In the genomic region with DNA sequence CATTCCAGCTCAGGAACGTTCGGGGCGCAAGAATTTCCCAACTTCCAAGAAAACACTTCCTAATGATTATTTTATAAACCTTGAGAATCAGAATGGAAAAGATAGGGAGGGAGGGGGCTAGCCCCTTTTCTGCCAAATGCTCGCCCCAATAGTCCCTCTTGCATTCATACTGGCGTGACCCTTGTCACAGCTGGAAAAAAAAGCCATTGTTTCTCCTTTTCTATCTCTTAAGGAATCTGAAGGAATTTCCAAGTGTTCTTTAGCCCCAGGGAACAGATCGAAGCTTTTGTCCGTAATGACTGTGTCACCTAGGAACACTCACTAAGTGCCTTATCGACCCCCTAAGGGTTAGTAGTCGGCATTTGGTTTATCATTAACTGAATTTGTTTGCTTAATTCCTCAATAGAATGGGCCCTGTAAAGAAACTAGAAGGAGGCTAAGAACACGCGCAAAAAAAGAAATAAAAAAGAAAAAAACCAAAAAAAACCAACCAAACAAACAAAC, we compare ENCODE assay signal across 8 mouse cellular contexts. TPM values are rescaled to one million over a fixed set of nuclear protein-coding genes. Genes with fewer than 3 reads are reported as not detected.
DNase-seq lines count a peak whose midpoint lies in the region; ATAC-seq and TF ChIP-seq lines count a peak whose summit lies in the region.

No protein-coding gene starts in this region.

- peak; percentile 36 for ATAC-seq in forebrain, embryonic 13.5 days
- ATAC-seq in liver, embryonic 15.5 days (ENCODE audit: insufficient read depth) = no peak

- in situ Hi-C loops in CH12.LX (cut with MboI; ENCODE audit: low pct_ligation_motif_present, low pct_unique_long_range_greater_than_20kb, low sequenced_read_pairs) = no loop called here

- no peaks in the 10 kb centered on the region for H3K9me3 ChIP-seq in heart, embryonic 10.5 days
- H3K9me3 ChIP-seq in CH12.LX (replicated peaks; ENCODE audit: low read length) = no peaks in the 10 kb centered on the region
- H3K9me3 ChIP-seq in forebrain, embryonic 13.5 days (replicated peaks) = no peaks in the 10 kb centered on the region
- no peaks in the 10 kb centered on the region for H3K9me3 ChIP-seq in liver, embryonic 15.5 days (replicated peaks)

- no peak for TF ChIP-seq EP300 in CH12.LX (IDR thresholded peaks at IDR 0.05; ENCODE audit: low read length)

- DNase-seq in heart, embryonic 10.5 days (ENCODE audit: low spot score) = no peak
- no peak for DNase-seq in heart, adult 8-10 months (ENCODE audit: low spot score)
- no peak for DNase-seq in CH12.LX (ENCODE audit: extremely low read depth)
- no peak for DNase-seq in yolk sac, embryonic 10.5 days (ENCODE audit: low spot score)
- DNase-seq in adrenal gland, adult 8-10 months = no peak
- no peak for DNase-seq in urinary bladder, postnatal 4 days (ENCODE audit: low spot score in 2 of 2)

- no peak for TF ChIP-seq RAD21 in CH12.LX (IDR thresholded peaks at IDR 0.05; ENCODE audit: low read depth, low read length)

- peak overlapping the region; percentile 61 for H3K4me3 ChIP-seq in heart, embryonic 10.5 days
- H3K4me3 ChIP-seq in CH12.LX (replicated peaks in 1 of 3; ENCODE audit: low read depth in 2 of 3, low read length in 2 of 3, poor library complexity in 1 of 3) = peak overlapping the region in 1 of 3 experiments; percentile 45
- H3K4me3 ChIP-seq in forebrain, embryonic 13.5 days = peak overlapping the region; percentile 50
- peak overlapping the region; percentile 50 for H3K4me3 ChIP-seq in liver, embryonic 15.5 days (replicated peaks)

- no peaks in the 10 kb centered on the region for H3K27me3 ChIP-seq in heart, embryonic 10.5 days (ENCODE audit: insufficient read depth, poor library complexity, severe bottlenecking)
- H3K27me3 ChIP-seq in CH12.LX (replicated peaks) = peaks cover 41% of the 10 kb centered on the region
- H3K27me3 ChIP-seq in forebrain, embryonic 13.5 days = no peaks in the 10 kb centered on the region
- H3K27me3 ChIP-seq in liver, embryonic 15.5 days = peaks cover 20% of the 10 kb centered on the region

- no peaks in the 10 kb centered on the region for H3K4me1 ChIP-seq in heart, embryonic 10.5 days
- H3K4me1 ChIP-seq in CH12.LX (ENCODE audit: control insufficient read depth in 1 of 2, insufficient read depth in 2 of 2) = no peaks in the 10 kb centered on the region
- H3K4me1 ChIP-seq in forebrain, embryonic 13.5 days = peaks cover 7% of the 10 kb centered on the region
- H3K4me1 ChIP-seq in liver, embryonic 15.5 days (replicated peaks) = peaks cover 9% of the 10 kb centered on the region; the same call in 1 of the 2 replicates

- H3K4me2 ChIP-seq in CH12.LX (ENCODE audit: insufficient read depth, low read depth, poor library complexity, severe bottlenecking) = peak overlapping the region; percentile 87
- H3K4me2 ChIP-seq in forebrain, embryonic 13.5 days = peak overlapping the region; percentile 59
- peak overlapping the region; percentile 73 for H3K4me2 ChIP-seq in liver, embryonic 15.5 days

- no peak for TF ChIP-seq CTCF in CH12.LX (conservative IDR thresholded peaks at IDR 0.05 in 1 of 2, IDR thresholded peaks at IDR 0.05 in 1 of 2; ENCODE audit: low read depth in 2 of 2, low read length in 2 of 2)

- dilution Hi-C loops in CH12.LX (cut with MboI; ENCODE audit: extremely low pct_ligation_motif_present, extremely low pct_unique_long_range_greater_than_20kb, low sequenced_read_pairs) = no loop called here

- TF ChIP-seq POLR2A in CH12.LX (IDR thresholded peaks at IDR 0.05; ENCODE audit: low read depth, low read length) = no peak

- H3K27ac ChIP-seq in heart, embryonic 10.5 days = peak overlapping the region; percentile 56; the same call in 1 of the 2 replicates
- H3K27ac ChIP-seq in CH12.LX (ENCODE audit: insufficient read depth, low read depth) = no peak overlapping the region
- H3K27ac ChIP-seq in forebrain, embryonic 13.5 days = no peak overlapping the region
- H3K27ac ChIP-seq in liver, embryonic 15.5 days (replicated peaks) = no peak overlapping the region

- WGBS in heart, embryonic 10.5 days = 16% methylated on average over 11 of the region's 11 CpGs
- 16% methylated on average over 11 of the region's 11 CpGs for WGBS in forebrain, embryonic 13.5 days
- WGBS in liver, embryonic 15.5 days (ENCODE audit: insufficient replicate concordance) = 17% methylated on average over 11 of the region's 11 CpGs

- H3K36me3 ChIP-seq in heart, embryonic 10.5 days = no peaks in the 10 kb centered on the region
- no peaks in the 10 kb centered on the region for H3K36me3 ChIP-seq in CH12.LX (replicated peaks in 1 of 2; ENCODE audit: control insufficient read depth in 1 of 2, insufficient read depth in 1 of 2, low read length in 1 of 2)
- 0 out of 2 replicates have a peak, but pooled peaks cover 3% of the 10 kb centered on the region for H3K36me3 ChIP-seq in forebrain, embryonic 13.5 days (ENCODE audit: poor library complexity, severe bottlenecking)
- no peaks in the 10 kb centered on the region for H3K36me3 ChIP-seq in liver, embryonic 15.5 days (replicated peaks)

- no peaks in the 10 kb centered on the region for H3K79me2 ChIP-seq in CH12.LX (replicated peaks; ENCODE audit: control insufficient read depth, extremely low read depth, insufficient read depth, poor library complexity, severe bottlenecking)

- peak overlapping the region; percentile 39; the same call in 1 of the 2 replicates for H3K9ac ChIP-seq in CH12.LX (ENCODE audit: insufficient read depth, low read depth)
- H3K9ac ChIP-seq in forebrain, embryonic 13.5 days = peak overlapping the region; percentile 50
- no peak overlapping the region for H3K9ac ChIP-seq in liver, embryonic 15.5 days

TF ChIP-seq in CH12.LX, 34 proteins besides CTCF, POLR2A, EP300 and RAD21:
- TF ChIP-seq MAZ (IDR thresholded peaks at IDR 0.05; ENCODE audit: low read depth, low read length) (no peak), SMC3 (IDR thresholded peaks at IDR 0.05; ENCODE audit: low read depth, low read length) (no peak), IRF4 (IDR thresholded peaks at IDR 0.05; ENCODE audit: low read depth, low read length) (no peak), KAT2A (IDR thresholded peaks at IDR 0.05; ENCODE audit: insufficient replicate concordance, low read length) (no peak), NELFE (IDR thresholded peaks at IDR 0.05; ENCODE audit: low read depth, low read length) (no peak), MAFK (IDR thresholded peaks at IDR 0.05; ENCODE audit: insufficient replicate concordance, low read length) (no peak), SIN3A (IDR thresholded peaks at IDR 0.05; ENCODE audit: low read length) (no peak), TCF12 (IDR thresholded peaks at IDR 0.05; ENCODE audit: low read depth, low read length) (no peak), CHD1 (IDR thresholded peaks at IDR 0.05; ENCODE audit: low read depth, low read length) (no peak), ZMIZ1 (IDR thresholded peaks at IDR 0.05; ENCODE audit: low read depth, low read length) (no peak), USF1 (IDR thresholded peaks at IDR 0.05; ENCODE audit: low read depth, low read length) (no peak), MAX (IDR thresholded peaks at IDR 0.05; ENCODE audit: low read length) (no peak), TBP (conservative IDR thresholded peaks at IDR 0.05; ENCODE audit: low read depth, low read length) (no peak), ZC3H11A (IDR thresholded peaks at IDR 0.05; ENCODE audit: low read depth, low read length) (no peak), MEF2A (IDR thresholded peaks at IDR 0.05; ENCODE audit: borderline replicate concordance, low read depth, low read length) (no peak)

RNA-seq across cellular contexts. Expression of a gene that starts 0.4 kb away (rescaled TPM):
- 4.6 and 5.5 TPM in 2 replicates for polyA plus RNA-seq in heart, embryonic 10.5 days (2016; fragmentation: Nextera tagmentation; extraction: Ambion mirVana)
- total RNA-seq in heart, adult 8-10 months (2022) = 1 to 10 TPM; 2.1 to 3.9 (median 2.9) TPM
- total RNA-seq in CH12.LX (2012; rRNA removed) (0.08 and 0.64 TPM in 2 replicates), CH12.LX (2014; rRNA removed) (not detected in 2 replicates)
- not detected in 2 replicates for polyA plus RNA-seq in CH12.LX (2012; ENCODE audit: insufficient read length, low read depth)
- polyA plus RNA-seq in forebrain, embryonic 13.5 days (2015; fragmentation: Nextera tagmentation; extraction: Ambion mirVana) = 29.1 and 32.3 TPM in 2 replicates
- 0.83 and 1.1 TPM in 2 replicates for polyA plus RNA-seq in liver, embryonic 15.5 days (2015; fragmentation: Nextera tagmentation; extraction: Ambion mirVana)
- total RNA-seq in adrenal gland, adult 8-10 months (2022) = 10 to 100 TPM in 2 of 4 experiments, 1 to 10 TPM in 2; 7.4 to 16.0 (median 12.3) TPM

RNA-seq across cellular contexts. Expression of a gene that starts 13.4 kb away (rescaled TPM):
- 29.6 and 30.1 TPM in 2 replicates for polyA plus RNA-seq in heart, embryonic 10.5 days (2016; fragmentation: Nextera tagmentation; extraction: Ambion mirVana)
- 10 to 100 TPM; 14.5 to 21.8 (median 17.8) TPM for total RNA-seq in heart, adult 8-10 months (2022)
- 64.3 and 71.0 TPM in 2 replicates for total RNA-seq in CH12.LX (2012; rRNA removed)
- 44.0 and 46.4 TPM in 2 replicates for total RNA-seq in CH12.LX (2014; rRNA removed)
- polyA plus RNA-seq in CH12.LX (2012; ENCODE audit: insufficient read length, low read depth) = 66.6 and 70.9 TPM in 2 replicates
- polyA plus RNA-seq in forebrain, embryonic 13.5 days (2015; fragmentation: Nextera tagmentation; extraction: Ambion mirVana) = 21.2 and 21.5 TPM in 2 replicates
- polyA plus RNA-seq in liver, embryonic 15.5 days (2015; fragmentation: Nextera tagmentation; extraction: Ambion mirVana) = 81.1 and 91.0 TPM in 2 replicates
- total RNA-seq in adrenal gland, adult 8-10 months (2022) = 10 to 100 TPM; 43.7 to 68.7 (median 57.6) TPM

RNA-seq across cellular contexts. Expression of a gene that starts 30.8 kb away (rescaled TPM):
- polyA plus RNA-seq in heart, embryonic 10.5 days (2016; fragmentation: Nextera tagmentation; extraction: Ambion mirVana) = 10.3 and 11.9 TPM in 2 replicates
- 1 to 10 TPM; 3.1 to 5.5 (median 4.4) TPM for total RNA-seq in heart, adult 8-10 months (2022)
- 6.0 and 6.3 TPM in 2 replicates for total RNA-seq in CH12.LX (2012; rRNA removed)
- 2.3 and 2.4 TPM in 2 replicates for total RNA-seq in CH12.LX (2014; rRNA removed)
- 10.2 and 10.4 TPM in 2 replicates for polyA plus RNA-seq in CH12.LX (2012; ENCODE audit: insufficient read length, low read depth)
- polyA plus RNA-seq in forebrain, embryonic 13.5 days (2015; fragmentation: Nextera tagmentation; extraction: Ambion mirVana) = 14.2 and 15.7 TPM in 2 replicates
- 4.9 and 5.5 TPM in 2 replicates for polyA plus RNA-seq in liver, embryonic 15.5 days (2015; fragmentation: Nextera tagmentation; extraction: Ambion mirVana)
- total RNA-seq in adrenal gland, adult 8-10 months (2022) = 10 to 100 TPM in 2 of 4 experiments, 1 to 10 TPM in 2; 9.0 to 10.1 (median 10.0) TPM

RNA-seq across cellular contexts. Expression of a gene that starts 45.5 kb away (rescaled TPM):
- 30.3 and 40.3 TPM in 2 replicates for polyA plus RNA-seq in heart, embryonic 10.5 days (2016; fragmentation: Nextera tagmentation; extraction: Ambion mirVana)
- total RNA-seq in heart, adult 8-10 months (2022) = 10 to 100 TPM in 3 of 4 experiments, 1 to 10 TPM in 1; 9.8 to 12.3 (median 11.2) TPM
- total RNA-seq in CH12.LX (2012; rRNA removed) (17.0 and 20.1 TPM in 2 replicates), CH12.LX (2014; rRNA removed) (17.7 and 22.3 TPM in 2 replicates)
- polyA plus RNA-seq in CH12.LX (2012; ENCODE audit: insufficient read length, low read depth) = 29.1 and 31.6 TPM in 2 replicates
- polyA plus RNA-seq in forebrain, embryonic 13.5 days (2015; fragmentation: Nextera tagmentation; extraction: Ambion mirVana) = 51.3 and 51.7 TPM in 2 replicates
- 34.0 and 36.4 TPM in 2 replicates for polyA plus RNA-seq in liver, embryonic 15.5 days (2015; fragmentation: Nextera tagmentation; extraction: Ambion mirVana)
- total RNA-seq in adrenal gland, adult 8-10 months (2022) = 10 to 100 TPM; 20.9 to 31.1 (median 26.9) TPM
